Mouse (Mus musculus) mammary gland, adult 2 months (tissue): ENCODE measurements around the gene Vmn2r102. TPM values are rescaled to one million over a fixed set of nuclear protein-coding genes. Genes with fewer than 3 reads are reported as not detected.

Experiments
- polyA plus RNA-seq: library from polyadenylated mRNA; depleted of rRNA; stranded (reverse); fragments of >200 nt; gene quantifications from 2 replicates; pipeline ENCODE4 v1.2.3, GENCODE M21; 2012; ENCODE audit warnings: low replicate concordance; rRNA removed

Gene Vmn2r102
- polyA plus RNA-seq, result not detected in 2 replicates

DNA sequence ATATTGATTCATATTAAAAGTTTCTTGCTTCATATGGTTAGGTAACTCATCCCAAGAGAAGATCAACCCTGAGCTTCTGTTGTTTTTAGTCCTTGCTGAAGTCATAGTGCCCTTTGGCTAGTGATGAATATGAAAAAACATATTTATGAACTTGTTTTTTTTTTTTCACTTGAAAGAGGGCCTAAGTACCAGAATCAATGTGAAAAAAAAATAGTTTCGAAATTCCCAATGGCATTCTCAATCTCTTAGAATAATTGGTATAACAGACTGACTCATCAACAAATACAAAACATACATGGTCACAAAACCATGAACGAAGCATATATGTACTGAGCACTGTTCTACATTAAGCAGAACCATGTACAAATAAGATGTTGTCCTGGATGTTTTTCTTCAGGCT lies at the start of gene Vmn2r102:
Gene Vmn2r102, plus strand, starts transcription at position 301 of the 400 bp plus-strand sequence.

Other genes starting within 250 kb of the Vmn2r102 start
- gene Vmn2r100, start 155.6 kb upstream of the Vmn2r102 start, polyA plus RNA-seq, result not detected in 2 replicates
- not detected in 2 replicates for gene Vmn2r101, start 83.1 kb upstream of the Vmn2r102 start, polyA plus RNA-seq
- gene Vmn2r103, start 113.0 kb downstream of the Vmn2r102 start, polyA plus RNA-seq, result not detected in 2 replicates